Mouse (Mus musculus) retina, postnatal 1 day (tissue): Measurements from ENCODE around the gene Gm28047.
"Not testable (repeated sequence)": the region's sequence is repeated elsewhere in the genome, so short reads cannot be mapped to it uniquely, and the experiment has no call there.

ENCODE experiments used
- DNase-seq: peaks from one replicate; pipeline ENCODE4 v3.0.0-alpha.2; 2012

Gm28047 gene

DNA sequence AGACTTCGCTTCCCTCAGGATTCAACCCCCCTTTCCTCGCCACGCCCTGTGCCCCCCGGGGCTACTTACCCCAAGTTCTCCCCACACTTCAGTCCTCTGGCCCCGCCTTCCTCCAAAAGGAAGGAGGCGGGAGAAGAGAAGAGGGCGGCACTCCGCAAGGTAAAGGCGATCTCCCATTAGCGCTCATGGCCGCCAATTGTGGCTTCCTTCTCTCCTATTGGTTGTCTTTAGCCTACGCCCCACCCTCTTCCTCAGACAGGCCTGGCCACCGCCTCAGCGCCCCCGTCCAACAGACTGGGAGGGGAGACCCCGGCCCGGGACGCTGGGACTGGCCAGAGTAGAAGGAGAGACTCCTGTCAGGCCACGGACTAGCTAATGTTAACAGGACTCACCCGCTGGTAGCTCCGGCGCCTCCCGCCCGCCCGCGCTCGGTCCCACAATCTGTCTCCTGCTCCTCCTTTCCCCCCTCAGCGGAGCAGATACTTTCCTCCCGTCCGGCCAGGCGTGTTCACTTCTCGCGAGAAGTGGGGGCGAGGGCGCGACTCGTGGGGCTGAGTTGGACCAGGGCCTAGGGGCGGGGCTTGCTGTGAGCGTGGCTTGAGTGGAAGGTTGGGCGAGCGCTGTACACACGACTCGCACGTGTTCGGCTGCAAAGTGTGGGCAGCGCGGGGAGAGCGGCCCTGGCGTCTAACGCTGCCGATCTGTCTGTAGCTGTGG lies at the start of gene Gm28047, which contains the start of gene Atf7:
Gene Gm28047, minus strand, starts transcription at position 98 of the 717 bp plus-strand sequence.
Gene Atf7, minus strand, starts transcription at position 495 of the 717 bp plus-strand sequence.
- DNase-seq = peak; percentile 99

DNA sequence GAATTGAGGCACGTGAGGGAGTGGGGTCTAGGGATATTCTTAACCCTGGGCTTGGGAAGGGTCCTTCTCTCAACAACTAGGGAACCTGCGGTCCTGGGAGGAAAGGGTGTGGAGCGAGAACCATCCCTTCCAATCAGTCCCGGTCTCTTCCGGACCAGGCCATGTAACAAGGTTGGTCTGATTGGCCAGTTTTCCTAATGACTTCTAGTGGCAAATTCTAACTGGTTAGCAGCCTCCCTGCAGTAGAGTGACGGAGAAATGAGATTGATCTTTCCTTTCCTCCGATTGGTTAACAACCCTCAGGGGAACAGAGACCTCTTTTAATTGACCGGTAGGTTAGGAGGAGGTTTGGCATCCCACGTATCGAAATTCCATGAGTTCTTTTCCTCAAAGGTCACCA lies 48.7 kb upstream of the Gm28047 start:
- peak; percentile 84 for DNase-seq

DNA sequence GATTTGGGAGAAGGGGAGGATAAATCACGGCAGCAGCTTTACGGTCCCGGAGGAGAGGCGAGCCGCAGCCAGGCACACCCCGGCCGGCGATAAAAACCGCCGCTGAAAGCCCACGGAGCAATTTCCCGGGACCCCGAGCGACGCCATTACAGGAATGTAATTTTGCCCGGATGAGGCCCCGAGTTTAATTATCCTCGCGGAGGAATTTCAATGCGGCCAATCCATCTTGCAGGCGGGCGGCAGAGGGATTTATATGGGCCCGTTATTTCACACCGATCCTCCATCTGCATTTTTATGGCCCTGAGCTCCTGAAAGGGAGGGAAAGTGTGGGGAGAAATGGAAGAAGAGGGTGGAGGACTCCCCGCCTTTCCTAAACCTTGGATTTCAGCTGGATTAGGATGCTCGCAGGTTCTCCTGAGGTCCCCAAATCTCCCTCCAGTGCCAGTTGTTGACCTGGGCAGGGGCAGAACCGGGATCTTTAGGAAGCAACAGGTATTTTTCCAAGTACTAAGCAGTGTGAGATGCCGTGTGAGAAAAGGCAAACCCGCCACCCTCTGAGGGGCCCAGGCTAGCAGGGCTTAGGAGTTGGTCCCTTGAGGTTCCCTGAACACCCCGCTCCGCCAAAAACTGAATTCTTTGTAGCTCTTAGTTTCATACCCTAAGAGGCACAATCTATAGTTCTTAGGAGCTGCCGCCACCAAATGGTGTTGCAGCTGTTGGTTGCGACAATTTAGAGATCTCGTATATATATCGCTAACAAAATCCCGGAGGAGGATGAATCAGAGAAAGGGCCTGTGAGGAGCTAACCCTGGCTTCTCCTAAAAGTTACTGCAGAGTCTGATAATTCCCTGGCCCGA lies 47.6 kb upstream of the Gm28047 start, which contains the start of gene Atp5g2:
Gene Atp5g2, minus strand, starts transcription at position 138 of the 857 bp plus-strand sequence.
- DNase-seq = peak; percentile 79

DNA sequence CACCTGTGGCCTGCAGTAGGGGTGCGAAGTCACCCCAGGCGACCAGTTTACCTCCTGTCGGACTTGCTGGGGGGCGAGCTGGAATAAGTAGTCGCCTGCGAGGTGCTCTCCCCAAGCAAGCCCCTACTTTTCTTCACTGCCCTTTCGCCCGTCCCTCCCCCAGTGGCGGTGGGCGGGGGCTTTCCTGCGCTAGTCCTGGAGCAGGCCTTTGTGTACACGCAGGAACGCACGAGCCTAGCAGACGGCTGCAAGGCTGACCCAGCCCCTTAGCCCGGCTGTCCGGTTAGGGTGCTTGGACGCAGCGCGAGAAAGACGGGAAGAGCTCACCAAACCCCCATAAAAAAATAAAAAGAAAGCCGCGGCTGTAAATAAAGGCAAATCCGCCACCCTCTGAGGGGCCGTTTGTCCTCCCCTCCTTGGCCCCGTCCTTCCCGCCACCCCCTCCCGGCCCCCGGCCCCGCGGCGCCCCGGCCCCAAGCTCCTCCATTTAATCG lies 46.9 kb upstream of the Gm28047 start:
- DNase-seq = peak; percentile 90

DNA sequence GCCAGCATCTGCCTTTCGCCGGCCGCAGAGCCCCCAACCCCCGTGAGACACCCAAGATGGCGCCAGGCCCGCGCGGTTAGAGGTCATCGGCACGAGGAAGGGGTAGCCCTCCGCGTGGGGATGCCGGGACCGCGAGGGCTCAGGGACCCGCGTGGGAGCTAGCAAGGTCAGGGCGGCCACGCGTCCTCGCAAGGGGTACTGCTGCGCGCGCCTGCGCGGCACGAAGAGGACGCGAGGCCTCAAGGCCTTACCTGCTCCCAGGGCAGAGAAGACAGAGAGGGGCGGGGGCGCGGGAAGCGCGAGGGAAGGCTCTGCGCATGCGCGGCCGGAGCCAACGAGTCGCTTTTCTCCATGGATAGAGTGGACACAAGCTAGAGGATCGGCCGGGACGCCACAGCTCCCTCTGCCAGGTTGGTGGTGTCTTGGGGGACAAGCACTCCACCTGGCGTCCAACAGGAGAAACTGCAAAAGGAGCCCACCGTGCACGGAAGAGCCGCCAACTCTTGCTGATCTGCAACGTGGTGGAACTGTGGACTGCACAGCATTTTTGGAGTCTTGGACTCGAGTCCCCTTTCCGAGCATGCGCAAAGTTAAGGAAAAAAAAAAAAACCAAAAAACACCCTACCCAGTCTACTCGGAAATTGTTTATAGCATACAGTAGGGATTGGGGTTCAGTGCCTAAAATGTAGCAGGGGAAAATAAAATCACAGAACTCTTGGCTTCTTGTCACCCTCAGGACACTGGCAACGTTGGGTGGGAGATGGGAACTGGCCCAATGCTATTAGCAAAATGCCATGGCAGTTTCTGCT lies 46.1 kb upstream of the Gm28047 start:
- peak; percentile 99 for DNase-seq

DNA sequence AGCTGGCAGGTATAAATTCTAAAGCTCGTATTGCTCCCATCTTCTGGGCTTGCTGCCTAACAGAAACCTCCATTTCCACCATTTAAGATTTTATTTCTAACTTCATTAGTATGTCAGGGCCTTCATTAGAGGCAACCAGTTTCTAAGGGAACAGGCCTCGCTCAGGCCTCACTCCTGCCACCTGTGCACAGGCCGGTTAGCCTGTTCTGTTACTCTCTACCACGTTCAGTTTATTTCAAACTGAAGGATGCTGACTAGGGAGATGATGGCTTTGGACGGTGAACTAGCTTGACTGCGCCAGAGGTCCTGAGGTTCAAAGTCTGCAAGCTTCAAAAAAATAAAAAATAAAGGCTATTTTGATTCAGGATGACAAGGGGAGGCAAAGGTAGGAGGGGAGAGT lies 45.4 kb upstream of the Gm28047 start:
- no peak for DNase-seq

DNA sequence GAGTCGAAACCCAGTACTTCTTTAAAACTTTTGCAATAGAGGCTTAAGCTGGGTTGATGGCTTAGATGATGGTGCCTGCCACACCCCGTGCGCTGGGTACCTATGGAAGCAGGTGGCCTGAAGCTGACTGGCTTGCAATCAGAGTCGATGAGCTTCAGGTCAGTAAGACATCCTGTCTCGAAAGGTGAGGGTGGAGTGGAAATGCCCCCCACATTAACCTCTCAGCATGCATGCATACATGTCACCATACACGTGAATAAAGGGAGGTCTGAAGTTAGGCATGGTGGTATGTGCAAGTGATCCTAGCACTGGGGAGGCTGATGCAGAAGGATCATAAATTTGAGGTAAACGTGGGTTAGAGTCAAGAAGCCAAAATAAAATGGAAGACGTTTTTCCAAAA lies 44.7 kb upstream of the Gm28047 start:
- DNase-seq = no peak

DNA sequence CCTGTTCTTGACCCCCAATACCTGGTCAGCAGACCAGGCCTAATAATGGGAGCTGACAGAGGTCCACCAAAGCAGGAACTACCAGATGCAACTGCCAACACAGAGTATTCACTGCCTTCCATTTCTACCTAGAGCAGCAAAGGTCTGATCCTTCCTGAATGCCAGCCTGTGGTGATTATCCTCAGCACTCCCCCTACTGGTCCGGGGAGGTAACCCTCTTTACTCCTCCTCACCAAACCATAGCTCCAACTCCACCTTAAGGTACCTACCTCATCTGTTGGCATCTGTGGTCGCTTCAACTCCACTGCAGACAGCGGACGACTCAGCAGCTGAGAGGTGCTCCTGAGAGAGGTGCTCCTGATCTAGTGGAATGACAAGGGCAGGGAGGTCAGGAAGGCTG lies 40.6 kb upstream of the Gm28047 start:
- DNase-seq = peak; percentile 66

DNA sequence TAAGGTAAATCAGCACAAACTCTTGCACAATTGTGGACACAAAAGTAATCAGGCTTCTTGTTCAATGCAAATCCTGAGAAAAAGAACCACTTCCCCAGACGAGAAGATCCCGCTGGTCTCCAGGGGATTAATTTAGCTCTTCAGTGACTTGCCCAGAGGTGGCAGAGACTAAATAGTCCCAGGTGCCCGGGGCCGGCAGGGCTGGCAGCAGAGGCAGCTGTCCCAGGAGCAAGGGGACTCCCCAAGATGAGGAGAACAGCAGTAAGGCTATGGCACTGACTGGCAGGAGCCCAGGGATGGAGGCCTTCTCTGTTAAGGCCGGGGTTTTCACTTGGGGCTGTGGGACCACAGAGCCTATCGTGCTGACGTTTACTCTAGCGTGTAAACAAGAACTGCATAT lies 39.0 kb upstream of the Gm28047 start:
- no peak for DNase-seq

DNA sequence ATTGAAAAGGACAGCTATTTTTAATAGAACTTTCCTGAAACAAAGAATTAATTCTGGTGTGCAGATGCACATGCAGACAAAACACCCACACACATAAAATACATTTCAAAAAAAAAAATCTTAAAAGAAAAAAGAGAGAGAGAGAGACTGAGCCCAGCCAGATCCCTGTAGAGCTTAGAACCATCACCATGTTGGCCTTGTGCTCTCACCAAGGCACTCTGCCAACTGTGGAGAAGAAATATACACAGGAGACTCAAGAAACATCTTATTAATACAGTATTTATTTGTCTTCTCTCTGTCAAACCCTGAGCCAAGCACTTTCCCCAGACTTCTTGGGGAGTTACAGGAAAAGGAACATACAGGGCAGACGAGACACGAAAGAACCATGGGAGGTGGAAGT lies 37.7 kb upstream of the Gm28047 start:
- not testable (repeated sequence) for DNase-seq

DNA sequence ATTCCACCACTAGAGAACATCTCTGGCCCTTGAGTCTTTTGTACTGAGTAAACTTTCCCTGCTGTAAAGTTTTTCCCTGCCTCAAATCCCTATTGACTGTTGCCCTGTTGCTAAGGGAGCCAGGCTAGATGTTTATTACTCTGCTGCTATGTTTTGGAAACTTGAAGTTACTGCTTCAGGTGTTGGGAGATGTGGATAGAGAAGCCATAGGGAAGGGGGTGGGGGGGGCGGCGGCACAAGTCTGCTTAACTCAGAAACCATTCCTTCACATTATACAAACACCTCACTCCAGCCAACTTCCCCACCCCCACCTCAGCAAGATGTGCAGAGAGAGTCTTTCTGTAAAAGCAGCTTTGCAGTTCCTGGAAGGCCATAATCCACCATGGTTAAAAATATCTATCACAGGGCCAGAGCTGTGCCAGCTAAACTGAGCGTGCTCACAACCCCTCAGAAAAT lies 33.1 kb upstream of the Gm28047 start:
- DNase-seq = peak; percentile 14

DNA sequence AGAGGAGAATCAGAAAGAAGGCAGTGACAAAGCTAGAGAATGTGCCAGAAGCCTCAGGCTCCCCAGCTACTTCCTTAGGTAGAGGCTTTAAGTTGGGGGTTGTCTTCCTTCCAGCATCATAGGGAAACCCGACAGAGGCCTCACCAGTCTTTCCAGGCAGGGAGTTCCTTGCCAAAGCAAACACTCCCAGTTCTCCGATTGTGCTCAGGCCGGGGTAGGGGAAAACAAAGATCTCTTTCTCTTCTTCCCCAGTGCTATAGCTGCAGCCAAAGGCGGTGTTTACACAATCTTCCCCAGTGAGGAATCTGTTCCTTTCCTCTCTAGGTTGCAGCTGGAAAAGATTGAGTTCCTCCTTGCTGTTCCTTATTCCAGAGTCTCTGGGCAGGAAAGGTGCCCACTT lies 31.8 kb upstream of the Gm28047 start:
- no peak for DNase-seq

DNA sequence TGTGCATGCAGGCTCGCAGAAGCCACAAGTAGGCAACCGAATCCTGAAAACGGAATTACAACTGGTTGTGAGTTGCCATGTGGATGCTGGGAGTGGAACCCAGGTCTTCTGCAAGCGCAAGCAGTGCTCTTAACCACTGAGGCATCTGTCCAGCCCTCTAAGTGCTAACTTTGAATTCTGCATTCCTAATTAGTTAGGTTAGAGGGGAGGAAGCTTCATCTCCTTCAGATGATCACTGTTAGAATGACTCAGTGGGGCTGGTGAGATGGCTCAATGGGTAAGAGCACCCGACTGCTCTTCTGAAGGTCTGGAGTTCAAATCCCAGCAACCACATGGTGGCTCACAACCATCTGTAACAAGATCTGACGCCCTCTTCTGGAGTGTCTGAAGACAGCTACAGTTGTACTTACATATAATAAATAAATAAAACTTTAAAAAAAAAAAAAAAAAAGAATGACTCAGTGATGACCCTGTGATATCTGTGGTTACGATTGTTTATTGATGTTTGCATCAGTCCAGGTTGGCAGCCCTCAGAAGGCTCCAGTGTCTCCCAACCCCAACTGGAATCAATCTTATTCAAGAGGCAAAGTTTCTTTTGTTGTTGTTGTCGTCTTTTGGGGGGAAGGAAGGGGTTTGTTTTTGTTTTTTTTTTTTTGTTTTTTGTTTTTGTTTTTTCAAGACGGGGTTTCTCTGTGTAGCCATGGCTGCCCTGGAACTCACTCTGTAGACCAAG lies 27.2 kb upstream of the Gm28047 start:
- DNase-seq = not testable (repeated sequence)

DNA sequence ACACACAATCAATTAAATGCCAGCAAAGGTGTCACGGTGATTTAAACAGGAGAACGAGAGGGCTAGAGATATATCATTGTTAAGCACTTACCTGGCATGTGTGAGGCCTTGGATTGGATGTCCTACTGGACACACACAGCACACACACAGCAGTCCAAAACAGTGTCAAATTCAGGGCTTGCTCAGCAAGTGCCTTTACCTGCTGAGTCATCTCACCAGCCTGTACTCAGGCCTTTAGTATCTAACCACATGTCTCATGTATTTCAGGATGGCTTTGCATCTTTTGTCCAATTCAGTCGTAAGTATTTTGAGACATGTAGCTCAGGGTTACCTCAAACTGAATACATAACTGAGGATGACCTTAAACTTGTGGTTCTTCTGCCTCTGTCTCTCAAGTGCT lies 26.2 kb upstream of the Gm28047 start:
- no peak for DNase-seq

DNA sequence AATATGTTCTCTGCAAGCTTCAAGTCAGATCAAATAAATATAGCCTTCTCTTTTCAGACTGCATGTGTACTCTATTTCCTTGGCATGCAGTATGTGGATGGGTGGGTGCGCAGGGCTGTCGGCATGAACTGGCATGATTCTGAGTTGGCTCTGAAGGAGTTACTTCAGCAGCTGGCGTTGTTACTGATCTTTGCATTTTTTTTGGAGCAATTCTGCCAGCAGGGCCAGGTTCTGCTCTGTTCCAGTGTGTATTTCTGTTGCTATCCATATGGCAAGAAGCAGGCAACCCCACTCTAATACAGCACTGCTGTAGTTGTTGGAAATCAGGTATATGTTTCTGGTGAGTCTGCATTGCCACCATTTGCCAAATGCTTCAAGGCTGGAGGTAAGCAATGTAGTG lies 10.9 kb upstream of the Gm28047 start:
- no peak for DNase-seq

DNA sequence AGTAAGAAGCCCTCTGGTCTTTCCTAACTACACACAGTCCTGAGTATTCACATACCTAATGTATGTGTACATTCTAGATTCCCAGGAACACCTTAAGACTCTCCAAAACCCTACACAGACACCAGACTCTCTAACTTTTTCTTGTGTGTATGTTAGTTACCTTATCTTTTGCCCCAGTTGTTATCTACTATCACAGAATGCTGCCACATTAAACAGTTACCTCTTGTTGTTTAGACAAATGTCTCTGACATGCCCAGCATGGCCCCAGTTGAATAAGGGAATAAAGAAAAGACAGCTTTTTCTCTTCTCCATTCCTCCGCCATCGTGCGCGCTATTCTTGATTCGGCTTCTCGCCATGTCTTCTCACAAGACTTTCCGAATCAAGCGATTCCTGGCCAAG lies 9.8 kb upstream of the Gm28047 start:
- no peak for DNase-seq

DNA sequence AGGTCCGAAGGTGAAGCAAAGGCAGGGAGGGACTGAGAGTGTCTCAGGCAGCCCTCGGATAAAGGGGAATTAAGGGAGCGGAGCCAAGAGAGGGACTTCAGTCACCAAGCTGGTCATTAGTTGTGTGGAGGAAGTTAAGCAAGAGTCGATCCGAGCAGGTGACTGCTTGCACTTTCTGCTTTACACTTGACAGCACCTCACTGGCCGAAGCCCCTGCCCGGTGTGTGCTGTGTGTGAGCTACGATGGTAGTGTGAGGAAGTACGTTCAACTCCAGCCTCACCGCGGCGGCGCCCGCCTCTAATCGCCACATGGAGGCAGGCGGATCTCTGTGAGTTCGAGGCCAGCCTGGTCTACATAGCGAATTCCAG lies 804 bp upstream of the Gm28047 start:
- no peak for DNase-seq

DNA sequence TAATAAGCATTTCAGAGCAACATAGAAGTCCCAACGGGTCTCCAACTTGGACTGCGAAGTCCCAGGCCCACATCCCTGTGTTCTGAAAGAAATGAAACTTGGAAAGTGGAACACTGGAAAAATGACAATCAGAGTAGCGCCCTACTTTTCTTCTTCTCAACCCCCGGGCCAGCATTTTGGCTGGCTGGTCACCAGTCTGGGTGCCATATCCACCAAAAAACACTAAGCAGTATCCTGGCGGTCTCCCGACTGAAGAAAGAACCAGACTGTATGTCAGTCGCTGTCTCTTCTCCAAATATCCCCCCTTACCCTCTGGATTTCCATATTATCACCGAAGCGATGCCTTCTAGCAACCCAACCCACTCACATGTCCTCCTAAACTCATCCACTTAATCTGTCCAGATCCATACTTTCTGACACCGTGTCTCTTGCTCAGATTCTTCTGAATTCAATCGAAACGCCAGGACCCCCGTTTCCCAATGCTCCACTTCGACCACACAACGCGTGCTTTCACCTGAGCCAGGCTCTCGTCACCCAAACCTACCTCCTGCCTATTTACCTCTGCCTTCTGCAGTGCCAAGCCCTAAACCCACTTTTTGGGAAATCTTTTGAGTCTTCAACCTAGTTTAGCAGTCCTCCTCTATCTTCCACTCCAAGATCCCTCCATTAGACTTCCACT lies 437 bp downstream of the Gm28047 start:
- DNase-seq = peak; percentile 31

DNA sequence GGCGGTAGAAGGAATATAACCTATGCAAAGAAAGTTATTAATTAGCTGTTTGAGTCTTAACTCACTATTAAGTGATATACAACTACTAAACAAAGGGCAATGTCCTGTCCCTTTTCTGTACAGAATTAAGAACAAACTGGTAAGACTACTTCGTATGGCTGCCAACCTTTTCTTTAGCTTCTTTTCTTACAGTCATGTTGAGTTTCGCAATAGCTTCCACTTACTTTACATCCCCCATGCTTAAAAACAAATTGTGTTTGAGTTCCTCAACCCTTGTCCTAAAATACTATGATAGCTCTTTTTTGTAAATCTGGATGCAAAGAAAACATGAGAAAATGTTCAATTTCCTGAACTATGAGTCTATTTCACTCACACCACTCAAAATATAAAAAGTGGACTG lies 1.7 kb downstream of the Gm28047 start:
- no peak for DNase-seq

DNA sequence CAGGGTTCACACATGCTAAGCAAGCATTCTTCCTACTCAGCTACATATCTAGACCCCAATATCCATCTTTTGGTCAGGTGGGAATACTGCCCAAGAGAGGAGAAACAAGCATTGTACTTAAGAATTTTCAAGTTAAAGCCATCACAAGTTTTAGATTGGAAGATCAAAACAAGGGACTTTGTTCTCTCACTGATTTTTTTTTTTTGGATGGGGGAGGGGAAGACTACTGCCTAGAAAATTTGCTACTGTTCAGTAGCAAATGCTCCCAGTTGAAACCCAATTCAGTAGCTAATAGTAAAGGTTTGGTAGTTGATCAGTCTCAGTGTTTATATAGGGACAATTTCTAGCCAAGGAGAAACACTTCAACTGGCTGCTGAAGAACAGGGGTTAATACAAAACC lies 2.3 kb downstream of the Gm28047 start:
- no peak for DNase-seq

DNA sequence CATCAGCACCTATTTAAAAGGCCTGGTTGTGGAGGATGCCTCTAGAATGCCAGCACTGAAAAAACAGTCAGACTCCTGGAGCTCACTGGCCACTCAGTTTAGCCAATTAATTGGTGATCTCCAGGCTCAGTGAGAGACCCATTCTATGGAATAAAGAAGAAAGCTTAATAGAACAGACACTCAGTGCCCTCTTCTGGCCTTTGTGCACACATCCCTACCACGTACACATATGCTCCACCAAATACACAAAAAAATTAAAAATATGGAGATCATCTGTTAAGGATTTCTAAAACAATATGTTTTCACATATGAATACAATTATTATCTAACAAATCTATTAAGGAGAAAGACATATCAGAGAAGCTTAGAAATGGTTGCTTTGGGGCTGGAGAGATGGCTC lies 4.1 kb downstream of the Gm28047 start:
- no peak for DNase-seq

DNA sequence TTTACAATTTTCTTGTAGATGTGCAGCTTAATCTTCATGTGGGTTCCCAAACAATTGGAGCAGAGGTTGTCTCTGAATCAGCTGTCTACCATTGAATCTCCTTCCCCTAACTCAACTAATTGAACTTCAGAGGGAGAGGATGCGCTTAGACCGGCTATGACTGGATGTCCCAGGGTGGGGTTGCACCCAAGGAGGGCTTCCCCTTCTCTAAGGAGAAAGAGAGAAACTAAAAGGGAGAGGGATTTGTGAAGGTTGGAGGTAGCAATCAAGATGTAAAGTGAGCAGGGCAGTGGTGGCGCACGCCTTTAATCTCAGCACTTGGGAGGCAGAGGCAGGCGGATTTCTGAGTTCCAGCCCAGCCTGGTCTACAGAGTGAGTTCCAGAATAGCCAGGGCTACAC lies 5.4 kb downstream of the Gm28047 start:
- no peak for DNase-seq
